Mouse (Mus musculus) intestine, embryonic 15.5 days (tissue): ENCODE measurements around the gene Plekhh2. TPM values are rescaled to one million over a fixed set of nuclear protein-coding genes. Genes with fewer than 3 reads are reported as not detected.

Experiments
- ATAC-seq: fragments of 200-750 bp; cut with Nextera tagmentation; 2 replicates; pipeline ENCODE4 v1.8.0; 2017; ENCODE audit warnings: moderate TSS enrichment, moderate library complexity
- H3K27ac ChIP-seq: fragments of 300-500 bp; sonication (generic); 2 replicates; pipeline ENCODE4 v1.5.1; 2015; ENCODE audit warnings: mild to moderate bottlenecking, inconsistent platforms
- H3K27me3 ChIP-seq: fragments of 300-500 bp; sonication (generic); replicated peaks from 2 replicates; pipeline ENCODE4 v1.6.1; 2015; ENCODE audit warnings: inconsistent platforms
- H3K36me3 ChIP-seq: fragments of 300-500 bp; sonication (generic); 2 replicates; pipeline ENCODE4 v1.6.1; 2015; ENCODE audit warnings: inconsistent platforms
- H3K4me1 ChIP-seq: fragments of 300-500 bp; sonication (generic); replicated peaks from 2 replicates; pipeline ENCODE4 v1.6.1; 2015; ENCODE audit warnings: inconsistent platforms
- H3K4me2 ChIP-seq: fragments of 300-500 bp; sonication (generic); replicated peaks from 2 replicates; pipeline ENCODE4 v1.6.1; 2015; ENCODE audit warnings: mild to moderate bottlenecking, inconsistent platforms
- H3K4me3 ChIP-seq: fragments of 300-500 bp; sonication (generic); replicated peaks from 2 replicates; pipeline ENCODE4 v1.5.1; 2015; ENCODE audit warnings: inconsistent platforms
- H3K9ac ChIP-seq: fragments of 300-500 bp; sonication (generic); 2 replicates; pipeline ENCODE4 v1.6.1; 2015; ENCODE audit warnings: inconsistent platforms
- H3K9me3 ChIP-seq: fragments of 300-500 bp; sonication (generic); 2 replicates; pipeline ENCODE4 v1.6.1; 2016; ENCODE audit warnings: inconsistent platforms
- WGBS: fragments of 180-500 bp; shearing (Covaris S2); methylation state at CpG from one replicate; pipeline ENCODE4 v1.1.7; 2015; 5-methylcytosine and 5-hydroxymethylcytosine counted together
- polyA plus RNA-seq: library from polyadenylated mRNA; unstranded; fragments of >200 nt; fragmentation: Nextera tagmentation; extraction: Ambion mirVana; gene quantifications from 2 replicates; pipeline ENCODE4 v1.2.1, GENCODE M21; 2015

Gene Plekhh2
- polyA plus RNA-seq, 1 experiment from 2014 or later, result 8.0 TPM

- no peak overlapping the region for H3K4me3 ChIP-seq
- H3K27ac ChIP-seq, result no peak overlapping the region
Observed at GRCm38 (mm10) chr17:84580821-84581220, 69.1 kb downstream of the Plekhh2 start.

GRCm38 (mm10) chr17:84581740-84582414 lies 70.2 kb downstream of the Plekhh2 start:
- Histone ChIP-seq H3K4me3 (no peak overlapping the region), H3K36me3 (no peaks in the 10 kb centered on the region), H3K9ac (no peak overlapping the region), H3K9me3 (no peaks in the 10 kb centered on the region), H3K4me2 (no peak overlapping the region), H3K4me1 (no peaks in the 10 kb centered on the region), H3K27me3 (no peaks in the 10 kb centered on the region), H3K27ac (no peak overlapping the region)
- ATAC-seq, result no peak
- WGBS, result 67% methylated on average over 8 of the region's 8 CpGs

More at GRCm38 (mm10) chr17:84580821-84581220, 69.1 kb downstream of the Plekhh2 start:
- Histone ChIP-seq H3K9me3 (no peaks in the 10 kb centered on the region), H3K4me1 (no peaks in the 10 kb centered on the region), H3K4me2 (no peak overlapping the region), H3K36me3 (no peaks in the 10 kb centered on the region), H3K9ac (no peak overlapping the region), H3K27me3 (no peaks in the 10 kb centered on the region)
- no peak for ATAC-seq
- WGBS, result 59% methylated on average over 8 of the region's 8 CpGs

GRCm38 (mm10) chr17:84584107-84584506 lies 72.4 kb downstream of the Plekhh2 start:
- H3K27me3 ChIP-seq, result no peaks in the 10 kb centered on the region
- no peak overlapping the region for H3K4me2 ChIP-seq
- no peaks in the 10 kb centered on the region for H3K36me3 ChIP-seq
- WGBS, result 86% methylated on average over 9 of the region's 9 CpGs
- no peak for ATAC-seq
- no peak overlapping the region for H3K4me3 ChIP-seq
- H3K4me1 ChIP-seq, result no peaks in the 10 kb centered on the region
- H3K9me3 ChIP-seq, result no peaks in the 10 kb centered on the region
- no peak overlapping the region for H3K9ac ChIP-seq
- H3K27ac ChIP-seq, result no peak overlapping the region

- WGBS, result 55% methylated on average over 8 of the region's 8 CpGs
- no peak for ATAC-seq
- no peaks in the 10 kb centered on the region for H3K4me1 ChIP-seq
- H3K36me3 ChIP-seq, result 0 out of 2 replicates have a peak, but pooled peaks cover 6% of the 10 kb centered on the region
- H3K9me3 ChIP-seq, result no peaks in the 10 kb centered on the region
- H3K4me3 ChIP-seq, result no peak overlapping the region
- no peak overlapping the region for H3K27ac ChIP-seq
- no peak overlapping the region for H3K4me2 ChIP-seq
- no peak overlapping the region for H3K9ac ChIP-seq
- H3K27me3 ChIP-seq, result no peaks in the 10 kb centered on the region
Observed at GRCm38 (mm10) chr17:84585104-84585503, 73.4 kb downstream of the Plekhh2 start.

- Histone ChIP-seq H3K9ac (no peak overlapping the region), H3K36me3 (peaks cover 10% of the 10 kb centered on the region; the same call in 1 of the 2 replicates), H3K9me3 (no peaks in the 10 kb centered on the region), H3K4me1 (no peaks in the 10 kb centered on the region), H3K27ac (no peak overlapping the region), H3K4me2 (no peak overlapping the region), H3K27me3 (no peaks in the 10 kb centered on the region), H3K4me3 (no peak overlapping the region)
- no peak for ATAC-seq
- 93% methylated on average over 7 of the region's 7 CpGs for WGBS
Observed at GRCm38 (mm10) chr17:84590065-84590464, 78.4 kb downstream of the Plekhh2 start.

GRCm38 (mm10) chr17:84591431-84592150 lies 79.9 kb downstream of the Plekhh2 start:
- WGBS, result 91% methylated on average over 16 of the region's 16 CpGs
- no peak for ATAC-seq
- Histone ChIP-seq H3K9ac (no peak overlapping the region), H3K4me2 (no peak overlapping the region), H3K27ac (no peak overlapping the region), H3K4me1 (peaks cover 3% of the 10 kb centered on the region; the same call in 1 of the 2 replicates), H3K4me3 (no peak overlapping the region), H3K36me3 (peaks cover 10% of the 10 kb centered on the region; the same call in 1 of the 2 replicates), H3K27me3 (no peaks in the 10 kb centered on the region), H3K9me3 (no peaks in the 10 kb centered on the region)

- Histone ChIP-seq H3K27ac (no peak overlapping the region), H3K27me3 (no peaks in the 10 kb centered on the region), H3K36me3 (peaks cover 4% of the 10 kb centered on the region; the same call in 1 of the 2 replicates), H3K9ac (no peak overlapping the region), H3K4me2 (no peak overlapping the region; the same call in 1 of the 2 replicates), H3K9me3 (no peaks in the 10 kb centered on the region), H3K4me3 (no peak overlapping the region), H3K4me1 (peaks cover 5% of the 10 kb centered on the region; the same call in 1 of the 2 replicates)
- no peak for ATAC-seq
- WGBS, result 36% methylated on average over 10 of the region's 10 CpGs
Observed at GRCm38 (mm10) chr17:84596015-84596441, 84.3 kb downstream of the Plekhh2 start.

- Histone ChIP-seq H3K9ac (no peak overlapping the region), H3K27ac (no peak overlapping the region), H3K4me3 (no peak overlapping the region), H3K27me3 (no peaks in the 10 kb centered on the region), H3K36me3 (peaks cover 4% of the 10 kb centered on the region; the same call in 1 of the 2 replicates), H3K9me3 (no peaks in the 10 kb centered on the region), H3K4me1 (peaks cover 5% of the 10 kb centered on the region; the same call in 1 of the 2 replicates), H3K4me2 (no peak overlapping the region)
- WGBS, result 58% methylated on average over 7 of the region's 7 CpGs
- ATAC-seq, result no peak
Observed at GRCm38 (mm10) chr17:84596501-84596900, 84.8 kb downstream of the Plekhh2 start.

- H3K9me3 ChIP-seq, result no peaks in the 10 kb centered on the region
- H3K4me2 ChIP-seq, result no peak overlapping the region
- no peak overlapping the region for H3K9ac ChIP-seq
- no peaks in the 10 kb centered on the region for H3K27me3 ChIP-seq
- H3K4me3 ChIP-seq, result no peak overlapping the region
- WGBS, result 87% methylated on average over 12 of the region's 12 CpGs
- no peak overlapping the region for H3K27ac ChIP-seq
- ATAC-seq, result no peak
- H3K36me3 ChIP-seq, result no peaks in the 10 kb centered on the region
- peaks cover 5% of the 10 kb centered on the region; the same call in 1 of the 2 replicates for H3K4me1 ChIP-seq
Observed at GRCm38 (mm10) chr17:84597859-84598258, 86.2 kb downstream of the Plekhh2 start.

- Histone ChIP-seq H3K4me2 (no peak overlapping the region), H3K27ac (no peak overlapping the region), H3K4me3 (no peak overlapping the region), H3K4me1 (peaks cover 11% of the 10 kb centered on the region; the same call in 1 of the 2 replicates), H3K27me3 (no peaks in the 10 kb centered on the region), H3K9ac (no peak overlapping the region), H3K36me3 (no peaks in the 10 kb centered on the region), H3K9me3 (no peaks in the 10 kb centered on the region)
- ATAC-seq, result no peak
- 94% methylated on average over 7 of the region's 7 CpGs for WGBS
Observed at GRCm38 (mm10) chr17:84598928-84599327, 87.2 kb downstream of the Plekhh2 start.

- no peak for ATAC-seq
- peaks cover 11% of the 10 kb centered on the region; the same call in 1 of the 2 replicates for H3K4me1 ChIP-seq
- no peaks in the 10 kb centered on the region for H3K9me3 ChIP-seq
- no peaks in the 10 kb centered on the region for H3K27me3 ChIP-seq
- H3K4me2 ChIP-seq, result no peak overlapping the region
- 62% methylated on average over 9 of the region's 9 CpGs for WGBS
- no peaks in the 10 kb centered on the region for H3K36me3 ChIP-seq
- H3K9ac ChIP-seq, result no peak overlapping the region
- H3K4me3 ChIP-seq, result no peak overlapping the region
- H3K27ac ChIP-seq, result 0 out of 2 replicates have a peak overlapping the region, but pooled peaks have one; percentile 1
Observed at GRCm38 (mm10) chr17:84600051-84600983, 88.6 kb downstream of the Plekhh2 start.

GRCm38 (mm10) chr17:84601805-84602204 lies 90.1 kb downstream of the Plekhh2 start:
- Histone ChIP-seq H3K9me3 (no peaks in the 10 kb centered on the region), H3K4me2 (no peak overlapping the region), H3K27ac (no peak overlapping the region), H3K27me3 (no peaks in the 10 kb centered on the region), H3K36me3 (no peaks in the 10 kb centered on the region), H3K9ac (no peak overlapping the region), H3K4me3 (no peak overlapping the region), H3K4me1 (peaks cover 8% of the 10 kb centered on the region; the same call in 1 of the 2 replicates)
- WGBS, result 94% methylated on average over 5 of the region's 5 CpGs
- ATAC-seq, result no peak
